Mouse (Mus musculus) limb, embryonic 11.5 days (tissue): ENCODE results near the gene Btbd3. TPM values are rescaled to one million over a fixed set of nuclear protein-coding genes. Genes with fewer than 3 reads are reported as not detected.

ENCODE experiments used
- ATAC-seq: fragments of 200-750 bp; cut with Nextera tagmentation; 2 replicates; pipeline ENCODE4 v1.8.0; 2017; ENCODE audit warnings: low read depth; ENCODE audit not compliant: insufficient number of reproducible peaks, low FRiP score, low TSS enrichment
- DNase-seq: peaks from one replicate; pipeline ENCODE4 v3.0.0-alpha.2; 2015; ENCODE audit warnings: low spot score
- H3K27ac ChIP-seq: fragments of 300-500 bp; sonication (generic); replicated peaks from 2 replicates; pipeline ENCODE4 v1.5.1; 2014; ENCODE audit warnings: low read depth, mild to moderate bottlenecking, low read length
- H3K27me3 ChIP-seq: fragments of 300-500 bp; sonication (generic); 2 replicates; pipeline ENCODE4 v1.6.1; 2014; ENCODE audit warnings: mild to moderate bottlenecking, low read length, mixed read lengths; ENCODE audit not compliant: control insufficient read depth, insufficient read depth
- H3K36me3 ChIP-seq: fragments of 300-500 bp; sonication (generic); 2 replicates; pipeline ENCODE4 v1.6.1; 2014; ENCODE audit warnings: mild to moderate bottlenecking, low read length, moderate library complexity, mixed read lengths; ENCODE audit not compliant: control insufficient read depth, insufficient read depth
- H3K4me1 ChIP-seq: fragments of 300-500 bp; sonication (generic); 2 replicates; pipeline ENCODE4 v1.6.1; 2014; ENCODE audit warnings: low read length, mixed read lengths; ENCODE audit not compliant: control insufficient read depth, insufficient read depth
- H3K4me2 ChIP-seq: fragments of 300-500 bp; sonication (generic); 2 replicates; pipeline ENCODE4 v1.6.1; 2014; ENCODE audit warnings: low read depth, mild to moderate bottlenecking, moderate library complexity; ENCODE audit not compliant: severe bottlenecking
- H3K4me3 ChIP-seq: fragments of 300-500 bp; sonication (generic); 2 replicates; pipeline ENCODE4 v1.5.1; 2014; ENCODE audit warnings: low read depth, low read length
- H3K9ac ChIP-seq: fragments of 300-500 bp; sonication (generic); 2 replicates; pipeline ENCODE4 v1.6.1; 2014; ENCODE audit warnings: mild to moderate bottlenecking, low read length
- H3K9me3 ChIP-seq: fragments of 300-500 bp; sonication (generic); 2 replicates; pipeline ENCODE4 v1.6.1; 2016; ENCODE audit warnings: low read length; ENCODE audit not compliant: control insufficient read depth
- WGBS: fragments of 180-500 bp; shearing (Covaris S2); extraction: QIAGEN DNeasy Blood & Tissue Kit; methylation state at CpG from one replicate; pipeline ENCODE4 v1.1.7; 2014; 5-methylcytosine and 5-hydroxymethylcytosine counted together
- polyA plus RNA-seq: library from polyadenylated mRNA; unstranded; fragments of >200 nt; fragmentation: Nextera tagmentation; extraction: Ambion mirVana; gene quantifications from 2 replicates; pipeline ENCODE4 v1.2.1, GENCODE M21; 2014

The Btbd3 gene
- polyA plus RNA-seq, 1 experiment from 2014 or later = 18.8 TPM

GRCm38 (mm10) chr2:138431991-138432390 lies 175.6 kb downstream of the Btbd3 start:
- Histone ChIP-seq H3K4me1 (no peaks in the 10 kb centered on the region), H3K4me3 (no peak overlapping the region), H3K27me3 (no peaks in the 10 kb centered on the region), H3K36me3 (no peaks in the 10 kb centered on the region), H3K9ac (no peak overlapping the region), H3K9me3 (no peaks in the 10 kb centered on the region), H3K27ac (no peak overlapping the region), H3K4me2 (no peak overlapping the region)
- ATAC-seq (no peak), DNase-seq (no peak)
- 42% methylated on average over 2 of the region's 2 CpGs for WGBS

GRCm38 (mm10) chr2:138446466-138446865 lies 190.1 kb downstream of the Btbd3 start:
- Histone ChIP-seq H3K4me1 (no peaks in the 10 kb centered on the region), H3K9me3 (no peaks in the 10 kb centered on the region), H3K36me3 (no peaks in the 10 kb centered on the region), H3K4me3 (no peak overlapping the region), H3K9ac (no peak overlapping the region), H3K27me3 (no peaks in the 10 kb centered on the region), H3K4me2 (no peak overlapping the region), H3K27ac (no peak overlapping the region)
- no peak for DNase-seq
- WGBS = 65% methylated on average over 3 of the region's 3 CpGs
- no peak for ATAC-seq

DNA sequence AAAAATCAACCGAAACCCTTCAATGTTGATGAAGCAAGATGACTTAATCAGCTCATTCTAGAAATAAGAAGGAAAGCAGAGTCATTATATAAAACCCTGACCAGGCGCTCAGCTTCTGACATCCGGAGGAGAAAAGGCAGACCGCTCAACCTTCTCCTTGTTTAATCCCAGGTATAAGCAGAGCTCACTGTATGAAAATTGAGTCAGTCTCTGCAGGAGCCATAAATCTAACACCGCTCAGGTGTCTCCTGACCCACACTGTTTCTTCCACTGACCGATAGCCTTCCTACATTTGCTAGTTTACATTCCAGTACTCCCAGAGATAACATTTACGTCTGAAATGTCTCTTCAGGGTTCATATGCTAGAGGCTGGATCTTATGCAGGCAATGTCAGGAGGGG lies 190.6 kb downstream of the Btbd3 start:
- no peaks in the 10 kb centered on the region for H3K9me3 ChIP-seq
- no peaks in the 10 kb centered on the region for H3K27me3 ChIP-seq
- H3K27ac ChIP-seq = no peak overlapping the region
- no peak overlapping the region for H3K4me2 ChIP-seq
- H3K4me1 ChIP-seq = no peaks in the 10 kb centered on the region
- H3K9ac ChIP-seq = no peak overlapping the region
- H3K4me3 ChIP-seq = no peak overlapping the region
- ATAC-seq (peak; percentile 58; the same call in 1 of the 2 replicates), DNase-seq (no peak)
- H3K36me3 ChIP-seq = no peaks in the 10 kb centered on the region
- 69% methylated on average over 7 of the region's 7 CpGs for WGBS

DNA sequence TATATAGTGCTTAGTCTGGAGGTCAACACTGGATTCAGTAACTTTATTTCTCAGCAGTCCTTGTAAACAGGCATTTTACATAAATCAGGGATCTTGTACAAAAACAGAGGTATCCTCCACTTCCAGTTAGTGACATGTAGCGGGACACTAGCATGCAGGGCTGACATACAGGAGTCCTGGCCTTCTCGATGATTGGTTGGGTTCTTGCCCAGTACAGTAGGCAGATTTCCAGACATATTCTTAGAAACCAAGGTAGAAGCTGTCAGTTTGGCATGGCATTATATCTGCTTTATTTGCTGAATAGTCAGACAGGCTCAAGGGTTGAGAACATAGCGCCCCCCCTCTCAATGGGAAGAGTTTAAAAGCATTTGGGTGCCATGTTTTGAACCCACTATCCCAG lies 191.3 kb downstream of the Btbd3 start:
- H3K27ac ChIP-seq = no peak overlapping the region
- no peaks in the 10 kb centered on the region for H3K36me3 ChIP-seq
- no peak overlapping the region for H3K4me3 ChIP-seq
- H3K9ac ChIP-seq = no peak overlapping the region
- 96% methylated on average over 3 of the region's 3 CpGs for WGBS
- H3K9me3 ChIP-seq = no peaks in the 10 kb centered on the region
- ATAC-seq = no peak
- no peak for DNase-seq
- H3K4me1 ChIP-seq = no peaks in the 10 kb centered on the region
- no peaks in the 10 kb centered on the region for H3K27me3 ChIP-seq
- no peak overlapping the region for H3K4me2 ChIP-seq

DNA sequence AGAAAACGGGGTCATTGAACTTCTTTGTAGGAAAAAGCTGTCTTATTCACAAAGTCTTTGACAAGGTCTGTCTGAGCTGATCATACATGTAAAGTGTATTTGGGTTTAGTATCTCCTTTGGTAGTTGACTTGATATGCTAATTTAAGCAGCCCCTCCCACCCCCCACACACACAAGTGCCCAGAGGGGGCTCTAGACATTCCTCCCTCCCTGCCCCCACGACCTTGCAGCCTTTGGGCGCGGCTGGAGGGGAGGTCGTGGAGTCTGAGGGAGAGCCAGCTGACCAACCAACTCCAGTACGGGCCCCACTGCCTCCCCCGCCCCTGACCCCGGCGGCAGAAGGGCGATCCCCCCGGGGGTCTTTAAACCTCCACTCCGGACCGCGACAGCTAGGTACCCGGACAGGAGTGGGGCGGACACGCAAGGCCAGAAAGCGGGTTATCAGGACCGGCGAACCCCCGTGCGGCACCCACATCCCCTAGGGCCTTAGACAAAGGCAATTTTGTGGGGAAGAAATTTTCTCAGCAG lies 211.7 kb downstream of the Btbd3 start:
- Histone ChIP-seq H3K4me3 (no peak overlapping the region), H3K27ac (no peak overlapping the region), H3K9me3 (no peaks in the 10 kb centered on the region), H3K27me3 (no peaks in the 10 kb centered on the region), H3K36me3 (no peaks in the 10 kb centered on the region), H3K9ac (no peak overlapping the region), H3K4me2 (no peak overlapping the region), H3K4me1 (no peaks in the 10 kb centered on the region)
- ATAC-seq = no peak
- WGBS = 69% methylated on average over 22 of the region's 22 CpGs
- DNase-seq = no peak

- ATAC-seq = no peak
- Histone ChIP-seq H3K36me3 (no peaks in the 10 kb centered on the region), H3K9me3 (no peaks in the 10 kb centered on the region), H3K27me3 (no peaks in the 10 kb centered on the region), H3K4me1 (no peaks in the 10 kb centered on the region), H3K4me2 (no peak overlapping the region), H3K27ac (no peak overlapping the region), H3K4me3 (no peak overlapping the region), H3K9ac (no peak overlapping the region)
- DNase-seq = no peak
- 90% methylated on average over 5 of the region's 5 CpGs for WGBS
Observed at GRCm38 (mm10) chr2:138473407-138473806, 217.0 kb downstream of the Btbd3 start.

DNA sequence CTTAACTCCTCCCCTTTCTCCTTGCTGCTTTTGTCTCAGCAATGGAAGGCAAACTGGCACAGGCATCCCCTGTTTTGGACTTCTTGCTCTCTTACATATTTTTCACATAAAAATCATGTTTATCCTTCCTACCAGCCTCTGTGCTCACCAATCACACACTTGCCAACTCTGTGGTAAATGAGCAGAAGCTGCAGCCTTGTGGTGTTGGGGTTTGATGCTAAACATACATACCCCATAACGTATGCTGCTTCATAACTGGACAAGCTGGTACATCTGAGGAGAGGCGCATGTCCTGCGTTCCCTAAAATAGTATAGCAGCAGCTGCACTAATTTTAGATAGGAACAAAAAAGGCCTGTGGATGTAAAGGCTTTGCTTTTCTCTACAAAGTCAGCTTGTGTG lies 220.1 kb downstream of the Btbd3 start:
- Histone ChIP-seq H3K4me3 (no peak overlapping the region), H3K4me1 (no peaks in the 10 kb centered on the region), H3K27me3 (no peaks in the 10 kb centered on the region), H3K4me2 (no peak overlapping the region), H3K9ac (no peak overlapping the region), H3K9me3 (no peaks in the 10 kb centered on the region), H3K27ac (no peak overlapping the region), H3K36me3 (no peaks in the 10 kb centered on the region)
- no peak for DNase-seq
- 91% methylated on average over 3 of the region's 3 CpGs for WGBS
- ATAC-seq = no peak

DNA sequence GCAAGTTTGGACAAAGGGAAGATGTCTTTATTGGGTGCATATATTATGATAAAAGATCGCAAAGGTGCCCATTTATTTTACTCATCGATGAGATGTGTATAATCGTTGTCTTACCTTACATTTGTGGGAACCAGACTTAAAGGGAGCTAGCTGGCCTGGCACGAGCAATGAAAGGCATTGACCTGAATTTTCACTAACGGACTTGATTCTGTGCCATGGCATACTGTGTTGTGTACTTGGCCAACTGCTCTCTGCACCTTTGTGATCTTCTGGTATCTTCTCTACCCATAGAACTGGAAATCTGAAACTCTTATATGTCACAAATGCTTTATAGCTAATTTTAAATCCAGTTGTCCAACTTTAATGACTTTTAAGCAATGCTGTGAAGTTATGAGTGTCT lies 220.9 kb downstream of the Btbd3 start:
- H3K4me3 ChIP-seq = no peak overlapping the region
- H3K4me1 ChIP-seq = no peaks in the 10 kb centered on the region
- no peak overlapping the region for H3K27ac ChIP-seq
- no peak for DNase-seq
- no peaks in the 10 kb centered on the region for H3K27me3 ChIP-seq
- H3K36me3 ChIP-seq = no peaks in the 10 kb centered on the region
- WGBS = 91% methylated on average over 5 of the region's 5 CpGs
- no peak overlapping the region for H3K9ac ChIP-seq
- ATAC-seq = no peak
- H3K9me3 ChIP-seq = no peaks in the 10 kb centered on the region
- no peak overlapping the region for H3K4me2 ChIP-seq

GRCm38 (mm10) chr2:138482541-138482940 lies 226.2 kb downstream of the Btbd3 start:
- Histone ChIP-seq H3K36me3 (no peaks in the 10 kb centered on the region), H3K9me3 (no peaks in the 10 kb centered on the region), H3K4me2 (no peak overlapping the region), H3K9ac (no peak overlapping the region), H3K27ac (no peak overlapping the region), H3K4me1 (no peaks in the 10 kb centered on the region), H3K4me3 (no peak overlapping the region), H3K27me3 (no peaks in the 10 kb centered on the region)
- 75% methylated on average over 3 of the region's 3 CpGs for WGBS
- ATAC-seq (no peak), DNase-seq (no peak)
